Mouse (Mus musculus): ENCODE results near the gene Mroh2a. TPM values are rescaled to one million over a fixed set of nuclear protein-coding genes. Genes with fewer than 3 reads are reported as not detected.
A peak's percentile ranks its signal among the peaks of the same experiment; 100 is the strongest.

The Mroh2a gene
- total and polyA plus RNA-seq, 3 experiments, result 0.06 to 0.13 TPM; not detected in 1

DNA sequence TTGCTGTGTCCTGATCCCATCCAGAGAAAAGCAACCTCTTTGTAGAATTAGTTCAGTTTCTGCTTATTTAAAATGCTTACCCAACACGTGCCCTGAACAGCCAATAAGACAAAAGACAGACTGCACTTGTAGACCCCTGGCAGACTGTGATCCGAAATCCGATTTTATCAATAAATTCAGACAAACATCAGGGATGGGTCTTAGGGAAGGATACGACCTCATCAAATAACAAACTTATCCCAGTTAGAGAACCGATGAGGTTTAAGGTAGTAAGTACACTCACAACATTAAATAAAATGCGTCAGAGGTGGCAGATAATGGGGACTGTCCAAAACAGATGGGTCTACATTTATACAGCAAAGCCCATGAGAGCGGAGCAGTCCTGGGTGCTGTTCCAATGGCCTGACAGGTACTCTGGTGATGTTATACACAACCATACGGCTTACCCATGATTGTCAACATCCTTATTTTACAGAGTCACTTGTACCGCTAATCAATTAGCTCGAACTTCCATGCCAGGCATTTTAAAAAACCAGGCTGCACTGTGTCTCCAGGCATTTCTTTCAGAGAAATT, 49.8 kb downstream of the Mroh2a start:
- no peak for DNase-seq
- intact Hi-C loops (cut with DNase I), result loop anchor here (1.0 kb wide), 1 partner anchor 12 kb away; no protein-coding TSS in a partner anchor

GRCm38 (mm10) chr1:88277098-88277817, 50.5 kb downstream of the Mroh2a start, which contains the start of the genes Hjurp and Trpm8:
Gene Hjurp (minus strand): TSS chr1:88277633.
Gene Trpm8 (plus strand): TSS chr1:88277661.
- Histone ChIP-seq H3K27ac (peak within 1 kb of the TSS; percentile 48), H3K79me2 (replicated peaks; ENCODE audit: control insufficient read depth, insufficient read depth, low read length) (peaks cover 2% of the 10 kb centered on the region), H3K4me1 (ENCODE audit: control insufficient read depth, insufficient read depth, low read length) (peaks cover 7% of the 10 kb centered on the region), H3K4me3 (peak within 1 kb of the TSS; percentile 57), H3K36me3 (ENCODE audit: control insufficient read depth, insufficient read depth, low read length) (peaks cover 7% of the 10 kb centered on the region), H3K9ac (ENCODE audit: low read depth, low read length) (peak within 1 kb of the TSS; percentile 63), H3K27me3 (ENCODE audit: control insufficient read depth, insufficient read depth, low read length) (no peaks in the 10 kb centered on the region)
- intact Hi-C loops (cut with DNase I), result no loop called here
- under 1% methylated on average over 50 of the region's 50 CpGs for whole genome bisulfite sequencing
- TF ChIP-seq CTCF (IDR thresholded peaks at IDR 0.05), result peak; percentile 93
- TF ChIP-seq EP300 (IDR thresholded peaks at IDR 0.05; ENCODE audit: insufficient read depth, low read depth, low read length), result no peak
- no peak for TF ChIP-seq POLR2A (IDR thresholded peaks at IDR 0.05; ENCODE audit: insufficient read depth, low read depth, low read length)
- peak; percentile 100 for DNase-seq

More for the DNA sequence above, 49.8 kb downstream of the Mroh2a start:
- Histone ChIP-seq H3K9ac (ENCODE audit: low read depth, low read length) (peak overlapping the region; percentile 63), H3K36me3 (ENCODE audit: control insufficient read depth, insufficient read depth, low read length) (peaks cover 7% of the 10 kb centered on the region), H3K4me1 (ENCODE audit: control insufficient read depth, insufficient read depth, low read length) (peaks cover 7% of the 10 kb centered on the region), H3K79me2 (replicated peaks; ENCODE audit: control insufficient read depth, insufficient read depth, low read length) (peaks cover 2% of the 10 kb centered on the region), H3K4me3 (peak overlapping the region; percentile 57), H3K27ac (peak overlapping the region; percentile 48), H3K27me3 (ENCODE audit: control insufficient read depth, insufficient read depth, low read length) (no peaks in the 10 kb centered on the region)
- 14% methylated on average over 10 of the region's 10 CpGs for WGBS
- TF ChIP-seq EP300 (IDR thresholded peaks at IDR 0.05; ENCODE audit: insufficient read depth, low read depth, low read length) (no peak), CTCF (IDR thresholded peaks at IDR 0.05) (no peak), POLR2A (IDR thresholded peaks at IDR 0.05; ENCODE audit: insufficient read depth, low read depth, low read length) (no peak)

- Histone ChIP-seq H3K27me3 (ENCODE audit: control insufficient read depth, insufficient read depth, low read length) (no peaks in the 10 kb centered on the region), H3K9ac (ENCODE audit: low read depth, low read length) (no peak overlapping the region), H3K4me3 (peak overlapping the region; percentile 57), H3K79me2 (replicated peaks; ENCODE audit: control insufficient read depth, insufficient read depth, low read length) (peaks cover 2% of the 10 kb centered on the region), H3K4me1 (ENCODE audit: control insufficient read depth, insufficient read depth, low read length) (peaks cover 7% of the 10 kb centered on the region), H3K27ac (peak overlapping the region; percentile 48), H3K36me3 (ENCODE audit: control insufficient read depth, insufficient read depth, low read length) (peaks cover 7% of the 10 kb centered on the region)
- intact Hi-C loops (cut with DNase I), result no loop called here
- WGBS, result 62% methylated on average over 18 of the region's 18 CpGs
- DNase-seq, result peak; percentile 32 to 41
- TF ChIP-seq CTCF (IDR thresholded peaks at IDR 0.05) (no peak), EP300 (IDR thresholded peaks at IDR 0.05; ENCODE audit: insufficient read depth, low read depth, low read length) (no peak), POLR2A (IDR thresholded peaks at IDR 0.05; ENCODE audit: insufficient read depth, low read depth, low read length) (no peak)
These were observed 51.2 kb downstream of the Mroh2a start for GRCm38 (mm10) chr1:88277818-88278511.

DNA sequence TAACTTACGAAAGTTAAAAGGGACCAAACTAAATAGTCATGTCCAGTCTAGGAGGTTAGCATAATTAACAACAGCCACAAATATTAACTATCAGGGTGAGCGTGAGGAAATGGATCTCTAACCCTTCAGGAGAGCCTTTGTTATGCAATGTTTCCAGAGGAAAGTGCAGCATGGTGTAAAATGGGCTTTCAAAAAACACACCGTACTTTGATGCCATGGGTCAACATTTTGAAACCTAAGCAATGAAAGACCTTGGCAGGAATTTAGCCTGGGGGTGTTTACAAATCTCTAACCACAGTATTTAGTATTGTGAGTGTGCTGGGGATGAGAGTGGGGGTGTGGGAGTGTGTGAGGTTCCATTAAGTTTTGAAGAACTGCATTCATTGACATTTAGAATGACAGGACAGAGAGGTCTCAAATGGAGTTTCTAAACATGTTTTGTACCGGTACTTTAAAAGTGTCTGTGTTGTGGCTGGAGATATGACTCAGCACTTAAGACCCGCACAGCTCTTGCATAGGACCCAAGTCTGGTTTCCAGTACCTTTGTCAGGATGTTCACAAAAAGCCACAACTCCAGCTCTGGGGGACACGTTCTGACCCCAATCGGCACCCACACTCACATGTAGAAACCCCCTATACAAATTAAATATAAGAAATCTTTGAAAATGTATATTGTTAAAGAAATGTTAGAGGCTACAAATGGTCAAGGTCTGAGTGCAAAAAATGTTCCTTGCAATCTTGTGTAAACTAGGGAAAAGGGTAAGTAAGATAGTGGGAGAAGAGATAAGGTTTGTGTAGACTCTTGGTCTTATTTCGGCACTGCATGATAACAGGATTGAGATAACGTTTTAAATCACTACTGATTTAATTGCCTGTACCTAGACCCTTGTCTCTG, 52.6 kb downstream of the Mroh2a start:
- H3K4me1 ChIP-seq (ENCODE audit: control insufficient read depth, insufficient read depth, low read length), result peaks cover 7% of the 10 kb centered on the region
- H3K9ac ChIP-seq (ENCODE audit: low read depth, low read length), result no peak overlapping the region
- intact Hi-C loops (cut with DNase I), result loop anchor here (10.0 kb wide), 1 partner anchor 275 kb away; the partner anchor contains the start of gene Usp40
- TF ChIP-seq EP300 (IDR thresholded peaks at IDR 0.05; ENCODE audit: insufficient read depth, low read depth, low read length) (no peak), CTCF (IDR thresholded peaks at IDR 0.05) (no peak), POLR2A (IDR thresholded peaks at IDR 0.05; ENCODE audit: insufficient read depth, low read depth, low read length) (no peak)
- no peak overlapping the region for H3K27ac ChIP-seq
- H3K27me3 ChIP-seq (ENCODE audit: control insufficient read depth, insufficient read depth, low read length), result no peaks in the 10 kb centered on the region
- peaks cover 2% of the 10 kb centered on the region for H3K79me2 ChIP-seq (replicated peaks; ENCODE audit: control insufficient read depth, insufficient read depth, low read length)
- no peak overlapping the region for H3K4me3 ChIP-seq
- H3K36me3 ChIP-seq (ENCODE audit: control insufficient read depth, insufficient read depth, low read length), result peaks cover 7% of the 10 kb centered on the region; the same call in 1 of the 2 replicates
- WGBS, result 46% methylated on average over 9 of the region's 9 CpGs
- no peak for DNase-seq

Data from heart, adult 2 months (tissue).